Mouse (Mus musculus) spleen, adult 12 weeks (tissue): Measurements from ENCODE around the gene Mrgprb5.
"Not testable (repeated sequence)": the region's sequence is repeated elsewhere in the genome, so short reads cannot be mapped to it uniquely, and the experiment has no call there.

Source experiments
- DNase-seq: peaks from one replicate; pipeline ENCODE4 v3.0.0; 2022; ENCODE audit warnings: low spot score

Gene Mrgprb5

DNA sequence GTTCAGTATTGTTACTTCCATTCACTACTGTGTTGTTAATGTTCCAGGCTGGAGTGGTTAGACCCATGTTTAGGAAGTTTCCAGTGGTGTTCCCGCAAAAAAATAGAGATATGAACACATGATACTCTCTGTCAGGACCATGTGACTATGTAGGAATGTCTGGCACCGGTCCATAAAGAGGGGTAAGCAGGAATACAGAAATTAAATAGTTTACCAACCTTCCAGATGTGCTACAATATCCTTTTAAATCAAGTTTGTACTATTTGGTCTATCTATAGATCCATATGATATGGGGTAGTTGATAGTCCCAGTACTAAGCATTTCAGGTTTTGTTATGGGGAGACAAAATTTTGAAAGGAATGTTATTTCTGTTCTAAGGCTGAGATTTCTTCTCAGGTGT lies at the start of gene Mrgprb5:
Mrgprb5 (minus strand) TSS at position 101 of the 400 bp plus-strand sequence.
- no peak for DNase-seq

DNA sequence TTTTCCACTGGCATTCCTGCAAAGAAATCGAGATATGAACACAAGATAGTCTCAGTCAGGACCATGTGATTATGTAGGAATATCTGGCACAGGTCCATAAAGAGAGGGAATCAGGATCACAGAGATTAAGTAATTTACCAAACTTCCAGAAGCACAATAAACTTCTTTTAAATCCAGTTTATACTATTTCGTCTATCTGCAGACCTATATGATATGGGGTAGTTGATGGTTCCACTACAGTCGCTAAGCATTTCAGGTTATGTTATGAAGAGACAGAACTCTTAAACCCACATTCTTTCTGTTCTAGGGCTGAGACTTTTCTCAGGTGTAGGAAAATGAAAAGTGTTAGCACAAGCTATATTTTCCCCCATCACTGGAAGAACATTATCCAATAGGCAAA lies 30.4 kb upstream of the Mrgprb5 start, which contains the start of gene Mrgprb4:
Mrgprb4 (minus strand) TSS at position 101 of the 400 bp plus-strand sequence.
- no peak for DNase-seq

DNA sequence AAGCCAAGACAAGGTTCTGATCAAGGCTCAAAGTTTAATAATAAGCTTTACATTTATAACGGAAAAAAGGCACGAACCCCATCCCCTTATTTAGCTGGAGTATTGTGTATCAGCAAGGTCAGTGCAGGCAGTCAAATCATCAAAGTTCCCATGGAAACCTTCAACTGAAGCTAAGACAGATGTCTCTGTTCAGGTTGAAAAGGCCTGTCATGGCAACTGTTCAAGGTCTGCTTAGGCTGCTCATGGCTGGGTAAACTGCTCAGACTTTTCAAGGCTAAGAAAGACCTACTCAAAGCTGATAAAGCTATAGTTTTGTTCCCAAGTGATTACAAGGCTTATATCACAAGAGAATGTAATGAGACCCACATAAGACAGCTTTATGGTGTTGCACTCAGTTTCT lies 1.3 kb downstream of the Mrgprb5 start:
- DNase-seq: no peak

DNA sequence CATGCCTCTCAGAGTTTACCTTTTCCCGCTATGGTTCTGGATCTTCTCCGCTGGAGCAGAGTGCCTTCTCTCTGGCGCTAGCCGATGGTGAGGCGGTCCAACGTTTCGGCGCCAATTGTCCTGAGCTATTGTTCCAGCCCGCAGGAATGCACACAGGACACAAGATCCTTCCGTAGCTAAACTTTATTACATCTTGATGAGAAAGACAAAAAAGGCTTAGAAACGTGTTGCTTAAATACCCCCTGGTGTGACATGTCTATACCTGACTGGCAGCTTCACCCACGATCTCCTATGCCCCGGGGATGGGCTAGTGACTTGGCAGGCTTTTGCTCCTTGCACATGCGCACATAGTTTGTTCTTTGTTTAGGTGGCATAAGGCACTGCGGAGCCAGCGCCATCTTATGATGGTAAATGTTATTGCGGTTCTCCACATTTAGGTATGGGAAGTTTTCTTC lies 30.5 kb downstream of the Mrgprb5 start:
- DNase-seq: no peak

DNA sequence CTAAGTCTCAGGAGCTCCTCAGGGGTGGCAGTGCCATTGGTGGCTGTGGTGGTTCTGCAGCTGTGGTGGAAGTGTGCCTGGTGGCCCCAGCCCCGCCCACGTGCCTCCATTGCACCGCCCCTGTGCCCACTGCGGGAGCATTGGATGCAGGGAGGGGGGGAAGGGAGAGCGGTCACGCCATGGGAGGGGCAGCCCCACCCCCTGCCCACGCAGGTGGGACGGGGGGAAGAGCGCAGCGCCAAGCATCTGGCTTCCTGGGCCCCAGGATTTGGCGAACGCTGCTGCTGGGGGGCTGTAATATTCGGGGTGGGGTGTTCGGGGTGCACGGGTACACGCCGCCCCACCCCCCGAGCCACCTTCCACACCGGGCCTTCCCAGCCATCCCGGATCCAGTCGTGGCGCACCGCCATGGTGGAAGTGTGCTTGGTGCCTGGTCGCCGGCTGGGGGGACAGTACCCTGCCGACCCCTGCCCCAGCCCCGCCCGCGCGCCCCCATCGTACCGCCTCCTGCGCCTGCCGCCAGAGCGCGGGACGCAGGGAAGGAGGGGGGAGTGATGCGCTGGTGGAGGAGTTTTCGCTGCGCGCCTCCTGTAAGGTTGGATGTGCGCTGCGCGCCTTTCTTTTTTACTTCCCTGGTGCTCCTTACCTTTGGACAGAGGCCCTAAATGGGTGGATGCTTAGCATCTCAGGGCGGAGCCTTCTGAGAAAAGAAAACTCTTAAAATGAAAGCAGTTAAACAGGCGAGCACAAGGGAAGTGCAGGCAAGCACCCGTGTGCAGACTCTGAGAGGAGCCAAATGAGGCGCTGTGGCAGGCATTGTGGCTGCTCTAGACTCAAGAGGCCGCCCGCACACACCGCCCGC lies 31.4 kb downstream of the Mrgprb5 start:
- no peak for DNase-seq

DNA sequence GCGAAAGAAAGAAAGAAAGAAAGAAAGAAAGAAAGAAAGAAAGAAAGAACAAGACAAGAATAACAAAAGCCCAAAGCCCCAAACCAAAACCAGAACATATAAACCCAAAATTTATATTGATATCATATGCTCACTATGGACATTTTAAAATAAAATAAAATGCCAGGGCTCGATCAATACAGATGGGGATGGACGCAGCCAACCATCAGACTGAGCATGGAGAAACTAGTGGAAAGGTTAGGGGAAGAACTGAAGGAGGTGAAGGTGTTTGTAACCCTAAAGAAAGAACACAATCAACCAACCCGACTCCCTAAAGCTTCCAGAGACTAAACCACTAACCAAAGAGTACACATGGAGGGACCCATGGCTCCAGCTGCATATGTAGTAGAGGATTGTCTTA lies 36.1 kb downstream of the Mrgprb5 start:
- no peak for DNase-seq

DNA sequence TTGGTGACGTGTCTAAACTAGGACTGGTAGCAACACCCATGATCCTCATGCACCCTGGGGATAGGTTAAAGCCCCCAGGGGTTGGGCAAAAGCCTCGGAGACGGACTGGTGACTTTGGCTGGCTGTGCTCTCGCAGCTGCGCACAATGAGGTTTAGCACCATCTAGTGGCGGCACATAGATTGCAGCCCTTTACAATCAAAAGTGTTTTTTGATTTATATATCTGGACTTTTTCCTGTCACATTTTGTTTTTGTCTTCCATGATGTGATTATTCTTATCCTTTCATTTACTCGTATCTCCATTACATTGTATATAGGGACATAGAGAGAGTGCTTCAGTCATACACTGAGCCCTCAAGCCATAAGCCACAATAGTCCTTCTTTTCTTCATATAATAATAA lies 36.6 kb downstream of the Mrgprb5 start:
- not testable (repeated sequence) for DNase-seq

DNA sequence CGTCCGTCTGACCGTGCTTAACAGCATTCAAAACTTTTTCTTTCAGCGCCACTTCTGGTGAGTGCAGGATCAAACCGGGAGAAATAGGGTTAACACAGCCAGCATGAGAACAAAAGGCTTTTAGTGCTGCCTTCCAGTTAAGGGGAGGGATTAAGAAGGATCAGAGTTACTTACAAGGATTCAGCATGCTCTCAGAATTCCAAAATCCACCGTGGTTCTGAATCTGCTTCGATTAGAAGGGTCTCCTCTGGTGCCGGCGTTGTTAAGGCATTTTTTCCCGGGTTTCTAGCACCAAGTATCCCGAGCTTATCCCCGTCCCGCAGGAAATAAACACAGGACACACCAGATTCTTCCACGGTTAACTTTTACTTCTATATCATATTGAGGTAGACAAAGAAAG lies 37.0 kb downstream of the Mrgprb5 start:
- not testable (repeated sequence) for DNase-seq

DNA sequence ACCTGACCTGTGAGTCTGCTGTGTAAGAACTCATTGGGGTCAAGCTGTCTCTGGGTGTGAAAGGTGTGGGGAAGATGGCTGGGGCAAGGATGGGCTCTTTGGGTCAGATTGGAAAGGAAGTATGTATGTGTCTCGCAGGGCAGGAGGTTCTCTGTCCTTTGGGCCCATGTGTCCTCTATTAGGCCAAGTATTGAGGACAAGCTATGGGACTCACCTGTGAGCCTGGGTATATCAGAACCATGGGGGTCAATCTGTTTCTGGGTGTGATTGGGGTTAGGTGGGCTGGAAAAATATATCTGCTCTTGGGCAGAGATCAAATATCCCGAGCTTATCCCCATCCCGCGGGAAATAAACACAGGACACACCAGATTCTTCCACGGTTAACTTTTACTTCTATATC lies 45.0 kb downstream of the Mrgprb5 start:
- no peak for DNase-seq
